Mouse (Mus musculus) embryonic facial prominence, embryonic 12.5 days (tissue): ENCODE measurements at regions not wholly inside any gene's neighbourhood (a gene's known extent, or its start where the extent isn't known, plus 50 kb on each side); places are given as distances from the start of the nearest gene placed in this dataset.
"Not testable (repeated sequence)": the region's sequence is repeated elsewhere in the genome, so short reads cannot be mapped to it uniquely, and the experiment has no call there.

Source experiments
- ATAC-seq: fragments of 200-750 bp; cut with Nextera tagmentation; 2 replicates; pipeline ENCODE4 v1.8.0; 2017; ENCODE audit not compliant: insufficient number of reproducible peaks, insufficient read depth, low FRiP score, low TSS enrichment
- H3K27ac ChIP-seq: fragments of 300-500 bp; sonication (generic); 2 replicates; pipeline ENCODE4 v1.5.1; 2016; ENCODE audit warnings: mild to moderate bottlenecking
- H3K27me3 ChIP-seq: fragments of 300-500 bp; sonication (generic); 2 replicates; pipeline ENCODE4 v1.6.1; 2016; ENCODE audit warnings: mild to moderate bottlenecking, moderate library complexity
- H3K36me3 ChIP-seq: fragments of 300-500 bp; sonication (generic); 2 replicates; pipeline ENCODE4 v1.6.1; 2016; ENCODE audit warnings: mild to moderate bottlenecking
- H3K4me1 ChIP-seq: fragments of 300-500 bp; sonication (generic); 2 replicates; pipeline ENCODE4 v1.6.1; 2016
- H3K4me2 ChIP-seq: fragments of 300-500 bp; sonication (generic); replicated peaks from 2 replicates; pipeline ENCODE4 v1.6.1; 2016; ENCODE audit warnings: mild to moderate bottlenecking, moderate library complexity
- H3K4me3 ChIP-seq: fragments of 300-500 bp; sonication (generic); 2 replicates; pipeline ENCODE4 v1.5.1; 2016; ENCODE audit warnings: mild to moderate bottlenecking
- H3K9ac ChIP-seq: fragments of 300-500 bp; sonication (generic); 2 replicates; pipeline ENCODE4 v1.6.1; 2016; ENCODE audit warnings: mild to moderate bottlenecking, moderate library complexity
- H3K9me3 ChIP-seq: fragments of 300-500 bp; sonication (generic); 2 replicates; pipeline ENCODE4 v1.6.1; 2016; ENCODE audit warnings: mild to moderate bottlenecking, moderate library complexity
- WGBS: fragments of 180-500 bp; shearing (Covaris S2); methylation state at CpG from one replicate; pipeline ENCODE4 v1.1.7; 2016; 5-methylcytosine and 5-hydroxymethylcytosine counted together

DNA sequence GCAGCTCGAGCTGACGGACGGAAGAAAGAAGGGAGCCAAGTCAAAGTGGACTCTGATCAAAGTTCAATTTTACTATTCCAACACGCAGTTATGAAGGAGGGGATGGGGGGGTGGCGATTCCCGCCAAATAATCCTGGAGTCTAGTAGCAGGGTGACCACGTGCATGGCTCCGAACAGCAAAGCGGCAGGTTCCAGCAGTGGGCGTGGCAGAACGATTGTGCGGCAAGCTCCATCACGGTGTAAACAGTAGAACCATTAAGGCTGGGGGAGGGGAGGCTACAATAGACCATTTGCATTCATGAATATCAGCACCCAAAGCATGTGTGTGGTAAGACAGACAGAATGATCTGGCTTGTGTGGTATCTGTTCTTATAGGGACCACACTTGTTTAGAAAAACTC lies 237.6 kb downstream of the Sorl1 start:
- not testable (repeated sequence) for H3K27ac ChIP-seq, H3K9me3 ChIP-seq, H3K4me2 ChIP-seq, H3K27me3 ChIP-seq, ATAC-seq, H3K4me3 ChIP-seq, H3K36me3 ChIP-seq, H3K9ac ChIP-seq
- WGBS = 91% methylated on average over 13 of the region's 13 CpGs
- peaks cover 15% of the 10 kb centered on the region for H3K4me1 ChIP-seq

- no peaks in the 10 kb centered on the region for H3K9me3 ChIP-seq
- no peak overlapping the region for H3K27ac ChIP-seq
- no peaks in the 10 kb centered on the region for H3K36me3 ChIP-seq
- ATAC-seq = no peak
- no peak overlapping the region for H3K9ac ChIP-seq
- no peak overlapping the region for H3K4me2 ChIP-seq
- no peak overlapping the region for H3K4me3 ChIP-seq
- peaks cover 35% of the 10 kb centered on the region for H3K4me1 ChIP-seq
- H3K27me3 ChIP-seq = no peaks in the 10 kb centered on the region
- 90% methylated on average over 3 of the region's 3 CpGs for WGBS
These were observed 243.6 kb downstream of the Sorl1 start for GRCm38 (mm10) chr9:41880457-41880856.

DNA sequence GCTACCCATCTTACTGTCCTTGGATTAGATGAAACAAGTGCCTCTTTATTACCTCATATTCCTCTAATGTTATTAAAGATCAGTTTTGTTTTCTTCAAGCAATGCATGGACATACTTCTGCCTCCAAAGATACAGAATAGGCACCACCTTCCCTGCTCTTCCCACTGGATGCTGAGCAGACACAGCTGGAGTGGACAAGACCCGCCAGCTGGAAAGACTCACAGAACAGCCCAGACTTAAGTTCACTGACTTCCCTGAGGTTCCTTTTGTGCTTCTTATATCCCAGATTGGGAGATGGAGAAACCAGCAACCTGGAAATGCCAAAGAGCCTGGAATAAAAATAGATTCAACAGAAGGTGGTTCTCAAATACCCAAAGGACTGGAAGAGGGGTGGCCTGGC lies 245.0 kb downstream of the Sorl1 start:
- WGBS = 88% methylated on average over 1 of the region's 1 CpGs

DNA sequence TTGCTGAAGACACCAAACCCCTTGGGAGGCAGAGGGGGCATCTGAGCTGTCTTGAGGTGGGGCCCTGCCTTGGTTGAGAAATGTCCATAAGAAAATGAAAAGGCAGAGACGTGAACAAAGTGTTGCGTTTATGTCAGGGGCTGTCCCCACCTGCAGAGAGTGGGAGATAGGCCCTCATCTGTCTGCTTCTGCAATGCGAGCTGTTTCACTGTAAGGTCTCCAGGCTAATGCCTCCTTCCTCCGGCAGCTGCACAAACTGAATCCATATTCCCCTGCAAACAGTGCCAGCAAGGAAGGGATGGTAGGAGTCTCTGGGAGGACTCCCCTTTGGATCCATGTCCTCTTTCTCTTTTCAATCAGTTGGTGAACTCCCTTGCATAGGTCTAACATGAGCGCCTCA lies 263.0 kb downstream of the Sorl1 start:
- ATAC-seq = peak; percentile 42; the same call in 1 of the 2 replicates
- H3K4me3 ChIP-seq = no peak overlapping the region
- H3K4me2 ChIP-seq = peak overlapping the region; percentile 27
- H3K27me3 ChIP-seq = no peaks in the 10 kb centered on the region
- no peaks in the 10 kb centered on the region for H3K9me3 ChIP-seq
- no peaks in the 10 kb centered on the region for H3K36me3 ChIP-seq
- H3K9ac ChIP-seq = 0 out of 2 replicates have a peak overlapping the region, but pooled peaks have one; percentile 1
- H3K27ac ChIP-seq = peak overlapping the region; percentile 97
- WGBS = 25% methylated on average over 5 of the region's 5 CpGs
- peaks cover 43% of the 10 kb centered on the region for H3K4me1 ChIP-seq

More for the DNA sequence above, 245.0 kb downstream of the Sorl1 start:
- Histone ChIP-seq H3K36me3 (no peaks in the 10 kb centered on the region), H3K27me3 (no peaks in the 10 kb centered on the region), H3K4me3 (no peak overlapping the region), H3K9me3 (no peaks in the 10 kb centered on the region), H3K27ac (peak overlapping the region; percentile 97), H3K4me2 (no peak overlapping the region), H3K4me1 (peaks cover 35% of the 10 kb centered on the region), H3K9ac (no peak overlapping the region)
- ATAC-seq = no peak

DNA sequence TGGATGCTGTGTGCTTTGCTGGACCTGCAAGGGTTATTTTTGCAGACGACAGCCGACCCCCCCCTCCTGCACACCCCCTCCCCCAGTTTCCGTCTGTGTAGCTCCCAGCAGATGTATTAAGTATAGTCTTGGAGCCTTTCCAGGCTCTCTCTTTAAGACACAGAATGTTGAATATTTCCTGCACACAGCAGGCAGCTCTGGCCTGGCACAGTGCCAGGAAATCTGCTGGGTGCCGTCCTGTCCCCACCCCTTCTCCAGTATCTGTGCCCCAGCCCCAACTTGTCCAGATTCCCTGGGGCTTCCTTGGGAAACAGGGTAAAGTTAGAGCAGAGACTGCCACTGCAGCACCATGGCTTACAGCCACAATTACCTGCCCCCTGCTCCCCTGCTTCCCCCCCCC lies 263.4 kb downstream of the Sorl1 start:
- Histone ChIP-seq H3K4me3 (no peak overlapping the region), H3K9ac (no peak overlapping the region), H3K36me3 (no peaks in the 10 kb centered on the region), H3K4me1 (peaks cover 43% of the 10 kb centered on the region), H3K4me2 (peak overlapping the region; percentile 27), H3K27me3 (no peaks in the 10 kb centered on the region), H3K27ac (peak overlapping the region; percentile 97), H3K9me3 (no peaks in the 10 kb centered on the region)
- peak; percentile 93 for ATAC-seq
- WGBS = 5% methylated on average over 4 of the region's 4 CpGs

GRCm38 (mm10) chr9:41859780-41860179 lies 264.3 kb downstream of the Sorl1 start:
- no peak overlapping the region for H3K4me2 ChIP-seq
- peak overlapping the region; percentile 97 for H3K27ac ChIP-seq
- H3K9me3 ChIP-seq = no peaks in the 10 kb centered on the region
- no peak overlapping the region for H3K9ac ChIP-seq
- WGBS = 71% methylated on average over 3 of the region's 3 CpGs
- H3K4me3 ChIP-seq = no peak overlapping the region
- no peak for ATAC-seq
- no peaks in the 10 kb centered on the region for H3K27me3 ChIP-seq
- no peaks in the 10 kb centered on the region for H3K36me3 ChIP-seq
- peaks cover 43% of the 10 kb centered on the region for H3K4me1 ChIP-seq

DNA sequence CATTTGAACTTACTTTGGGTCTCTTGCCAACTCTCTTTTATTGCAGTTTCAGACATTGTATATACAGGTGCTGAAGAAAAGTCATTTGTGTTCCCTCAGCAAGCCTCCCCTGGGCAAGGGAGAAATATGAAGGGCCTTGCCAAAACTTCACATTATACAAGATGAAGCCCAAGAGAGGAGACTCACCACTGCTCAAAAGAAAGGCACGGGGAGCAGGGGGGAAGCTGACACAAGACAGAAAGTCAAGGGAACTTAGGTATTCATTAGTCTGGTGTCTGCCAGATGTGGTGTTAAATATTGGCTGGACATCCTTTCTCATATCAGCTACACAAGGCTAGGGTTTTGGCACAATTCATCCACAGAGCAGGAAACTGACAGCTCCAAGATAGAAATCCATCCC lies 272.0 kb downstream of the Sorl1 start:
- Histone ChIP-seq H3K4me2 (no peak overlapping the region), H3K4me1 (0 out of 2 replicates have a peak, but pooled peaks cover 2% of the 10 kb centered on the region), H3K9me3 (no peaks in the 10 kb centered on the region), H3K36me3 (no peaks in the 10 kb centered on the region), H3K9ac (no peak overlapping the region), H3K27ac (no peak overlapping the region), H3K4me3 (no peak overlapping the region), H3K27me3 (no peaks in the 10 kb centered on the region)
- 59% methylated on average over 1 of the region's 1 CpGs for WGBS
- no peak for ATAC-seq

DNA sequence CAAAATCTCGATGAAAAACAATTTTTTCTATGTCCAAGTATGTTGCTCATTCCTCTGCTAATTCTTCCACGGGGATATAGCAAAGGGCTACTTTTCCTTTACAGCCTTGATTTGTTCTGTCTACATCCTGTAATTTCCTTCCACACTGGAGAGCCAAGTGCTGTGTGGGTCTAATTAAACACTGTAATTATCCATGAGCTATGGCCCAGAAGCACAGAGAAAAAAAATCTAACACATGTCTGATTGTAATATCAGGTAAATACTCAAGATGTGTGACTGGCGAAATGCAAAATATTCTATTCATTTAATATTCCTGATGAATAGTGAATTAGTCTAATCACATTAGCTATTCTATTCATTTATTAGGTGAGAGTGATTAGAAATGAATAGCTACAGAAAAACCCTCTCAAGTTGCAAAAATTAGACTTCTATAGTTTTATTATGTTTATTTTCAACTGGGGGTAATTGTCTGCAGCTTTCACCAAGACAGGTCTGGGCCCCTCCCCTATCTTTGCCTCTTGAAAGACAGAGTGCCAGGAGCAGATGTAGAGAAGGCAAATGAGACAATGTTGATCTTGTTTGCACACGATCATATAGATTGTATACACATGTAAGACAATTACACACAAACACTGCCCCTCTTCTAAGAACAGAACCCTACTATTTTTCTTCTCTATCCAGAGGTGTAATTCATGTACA lies 274.3 kb downstream of the Sorl1 start:
- Histone ChIP-seq H3K4me2 (no peak overlapping the region), H3K27me3 (no peaks in the 10 kb centered on the region), H3K36me3 (no peaks in the 10 kb centered on the region), H3K27ac (peak overlapping the region; percentile 6; the same call in 1 of the 2 replicates), H3K9ac (no peak overlapping the region), H3K4me3 (no peak overlapping the region), H3K9me3 (no peaks in the 10 kb centered on the region), H3K4me1 (peaks cover 6% of the 10 kb centered on the region; the same call in 1 of the 2 replicates)
- no peak for ATAC-seq
- WGBS = 59% methylated on average over 4 of the region's 4 CpGs

GRCm38 (mm10) chr9:41844616-41845015 lies 279.5 kb downstream of the Sorl1 start:
- H3K36me3 ChIP-seq = no peaks in the 10 kb centered on the region
- no peaks in the 10 kb centered on the region for H3K9me3 ChIP-seq
- H3K4me3 ChIP-seq = no peak overlapping the region
- H3K4me1 ChIP-seq = peaks cover 6% of the 10 kb centered on the region; the same call in 1 of the 2 replicates
- H3K9ac ChIP-seq = no peak overlapping the region
- H3K27ac ChIP-seq = no peak overlapping the region
- no peak overlapping the region for H3K4me2 ChIP-seq
- WGBS = 85% methylated on average over 3 of the region's 3 CpGs
- no peaks in the 10 kb centered on the region for H3K27me3 ChIP-seq
- no peak for ATAC-seq

GRCm38 (mm10) chr9:41834487-41835404 lies 289.4 kb downstream of the Sorl1 start:
- no peak overlapping the region for H3K9ac ChIP-seq
- ATAC-seq = no peak
- H3K36me3 ChIP-seq = no peaks in the 10 kb centered on the region
- peak overlapping the region; percentile 48; the same call in 1 of the 2 replicates for H3K27ac ChIP-seq
- peaks cover 4% of the 10 kb centered on the region for H3K4me1 ChIP-seq
- no peaks in the 10 kb centered on the region for H3K27me3 ChIP-seq
- H3K4me3 ChIP-seq = no peak overlapping the region
- 68% methylated on average over 11 of the region's 11 CpGs for WGBS
- no peak overlapping the region for H3K4me2 ChIP-seq
- 0 out of 2 replicates have a peak, but pooled peaks cover 3% of the 10 kb centered on the region for H3K9me3 ChIP-seq

DNA sequence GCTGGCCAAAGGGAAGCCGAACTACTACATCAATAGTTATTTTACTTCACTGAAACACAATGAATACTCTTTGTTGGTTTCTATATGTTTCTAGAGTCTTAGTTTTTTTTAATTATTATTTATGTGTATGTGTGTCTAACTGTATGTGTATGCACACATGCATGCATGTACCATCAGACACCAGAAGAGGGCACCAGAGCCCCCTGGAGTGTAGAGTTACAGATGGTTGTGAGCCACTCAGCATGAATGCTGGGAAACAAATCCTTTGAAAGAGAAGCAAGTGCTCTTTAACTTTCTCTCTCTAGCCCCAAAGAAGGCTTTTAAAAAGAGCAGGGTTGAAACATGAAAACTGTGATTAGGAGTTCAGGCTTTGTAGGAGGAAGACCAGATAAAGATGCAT lies 290.7 kb downstream of the Sorl1 start:
- Histone ChIP-seq H3K36me3 (no peaks in the 10 kb centered on the region), H3K4me1 (peaks cover 4% of the 10 kb centered on the region), H3K9me3 (0 out of 2 replicates have a peak, but pooled peaks cover 3% of the 10 kb centered on the region), H3K27ac (no peak overlapping the region), H3K27me3 (no peaks in the 10 kb centered on the region), H3K9ac (no peak overlapping the region), H3K4me2 (no peak overlapping the region), H3K4me3 (no peak overlapping the region)
- WGBS = 100% methylated on average over 1 of the region's 1 CpGs
- no peak for ATAC-seq

DNA sequence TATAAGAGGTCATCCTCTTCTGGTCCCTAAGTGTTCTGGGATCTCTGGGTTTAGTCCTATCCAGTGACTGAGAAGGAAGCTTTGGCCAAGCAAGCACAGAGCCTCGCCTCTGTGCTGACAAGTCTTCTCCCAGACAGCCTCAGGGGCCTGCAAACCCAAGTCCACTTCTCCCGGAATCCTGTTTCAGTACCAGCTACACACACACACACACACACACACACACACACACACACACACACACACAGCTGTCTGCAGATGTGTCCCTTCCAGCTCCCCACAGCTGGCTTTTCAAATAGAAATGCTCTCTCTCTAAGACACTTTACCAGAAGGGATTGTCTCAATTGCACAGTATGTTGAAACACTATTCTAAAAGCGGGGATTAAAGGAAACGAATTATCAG lies 296.7 kb downstream of the Sorl1 start:
- no peak for ATAC-seq
- WGBS = 43% methylated on average over 4 of the region's 4 CpGs
- peak overlapping the region; percentile 24; the same call in 1 of the 2 replicates for H3K9ac ChIP-seq
- peaks cover 13% of the 10 kb centered on the region for H3K4me1 ChIP-seq
- H3K4me3 ChIP-seq = no peak overlapping the region
- no peaks in the 10 kb centered on the region for H3K27me3 ChIP-seq
- H3K9me3 ChIP-seq = no peaks in the 10 kb centered on the region
- peak overlapping the region; percentile 56 for H3K27ac ChIP-seq
- H3K36me3 ChIP-seq = no peaks in the 10 kb centered on the region
- H3K4me2 ChIP-seq = no peak overlapping the region
